Mouse (Mus musculus) kidney, postnatal 10 days (tissue): ENCODE results near the gene Tbc1d9b.

Experiments
- DNase-seq: peaks from one replicate; pipeline ENCODE4 v3.0.0; 2021; ENCODE audit warnings: mixed read lengths

Gene Tbc1d9b

DNA sequence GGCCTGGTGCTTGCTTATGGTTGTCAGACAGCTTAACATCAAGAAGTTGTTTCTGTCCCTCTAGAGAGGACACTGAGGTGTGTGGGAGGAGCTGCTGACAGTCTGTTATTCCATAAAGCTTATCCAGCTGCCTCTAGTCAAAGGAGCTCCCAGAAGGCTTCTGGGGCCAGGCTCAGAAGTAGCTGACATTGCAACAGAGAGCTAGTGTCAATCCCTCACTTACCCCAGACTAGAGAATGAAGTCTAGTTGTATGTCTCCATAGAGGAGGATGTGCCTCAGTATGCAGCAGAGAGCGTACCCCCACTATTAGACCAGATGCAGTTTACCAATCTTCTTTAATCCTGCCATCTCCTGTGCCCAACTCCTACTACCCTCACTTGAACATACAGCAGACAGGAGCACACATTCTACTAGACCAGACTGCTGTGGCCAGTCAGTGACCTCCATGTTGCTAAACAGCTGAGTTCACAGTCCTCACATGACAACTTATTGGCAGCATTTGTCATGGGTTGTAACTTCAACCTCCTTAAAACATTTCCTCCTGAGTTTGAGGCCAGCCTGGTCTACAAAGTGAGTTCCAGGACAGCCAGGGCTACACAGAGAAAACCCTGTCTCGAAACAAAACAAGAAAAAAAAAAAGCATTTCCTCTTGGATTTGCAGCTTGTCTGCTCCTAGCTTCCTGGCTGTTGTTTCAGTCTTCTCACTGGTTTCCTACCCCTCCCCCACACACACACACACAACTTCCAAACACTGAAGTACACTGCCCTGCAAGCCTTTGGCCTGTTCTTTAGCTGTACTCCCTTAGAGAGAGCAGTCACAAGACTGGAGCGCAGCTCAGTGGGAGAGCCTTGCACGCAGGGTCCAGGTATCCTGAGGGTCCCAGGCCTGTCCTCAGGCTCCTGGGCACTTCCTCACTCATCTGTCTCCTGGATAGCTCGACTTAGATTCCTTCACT, 47.6 kb downstream of the Tbc1d9b start:
- DNase-seq, result peak; percentile 27

DNA sequence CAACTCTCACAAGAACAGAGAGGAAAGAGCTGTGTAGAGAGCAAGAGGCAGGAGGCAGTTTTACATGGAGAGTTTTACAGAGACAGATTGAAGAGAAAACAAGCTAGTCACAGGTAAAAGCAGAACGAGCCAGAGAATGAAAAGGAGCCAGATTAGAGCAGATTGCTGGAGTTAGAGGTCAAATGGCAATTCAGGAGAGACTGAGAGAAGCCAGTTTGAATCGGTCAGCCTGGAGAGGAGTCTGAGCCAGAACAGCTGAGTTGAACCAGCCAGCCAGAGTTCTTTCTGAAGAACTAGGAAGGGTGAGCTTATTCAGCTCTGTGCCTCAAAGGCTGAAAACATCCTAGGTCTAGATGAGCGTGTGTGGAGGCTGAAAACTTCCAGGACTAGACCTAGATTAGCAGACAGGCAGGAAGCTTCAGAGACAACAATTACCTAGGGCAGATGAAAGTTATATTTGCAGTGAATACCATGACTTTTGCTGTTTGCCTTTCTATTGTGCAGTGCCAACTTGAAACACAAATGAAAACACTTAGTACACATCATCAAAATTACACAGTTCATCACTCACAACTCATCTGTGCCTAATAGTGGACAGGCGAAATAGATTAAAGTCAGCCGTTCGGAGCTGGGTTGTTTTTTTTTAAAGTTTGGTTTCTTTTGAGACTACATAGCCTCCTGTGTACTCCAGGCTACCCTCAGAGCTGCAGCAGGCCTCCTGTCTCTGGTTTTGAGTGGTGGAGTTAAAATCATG, 49.5 kb downstream of the Tbc1d9b start:
- DNase-seq, result no peak

DNA sequence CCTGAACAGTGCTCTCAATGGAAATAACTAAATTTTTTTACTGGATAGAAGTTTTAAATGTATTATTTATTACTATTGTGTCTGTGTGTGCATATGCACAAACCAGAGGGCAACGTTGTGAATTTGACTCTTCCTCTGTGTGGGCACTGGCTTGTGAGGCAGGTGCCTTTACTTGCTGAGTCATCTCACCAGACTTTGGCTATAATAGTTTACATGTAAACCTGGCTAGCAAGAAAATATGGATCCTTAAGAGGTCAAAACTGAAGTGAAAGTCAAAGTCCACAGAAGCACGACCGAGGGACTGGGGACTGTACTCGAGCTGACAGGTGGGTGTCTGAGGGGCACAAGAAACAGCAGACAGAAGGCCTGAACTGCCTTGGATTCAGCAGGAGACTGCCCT, 51.5 kb downstream of the Tbc1d9b start:
- DNase-seq, result no peak

DNA sequence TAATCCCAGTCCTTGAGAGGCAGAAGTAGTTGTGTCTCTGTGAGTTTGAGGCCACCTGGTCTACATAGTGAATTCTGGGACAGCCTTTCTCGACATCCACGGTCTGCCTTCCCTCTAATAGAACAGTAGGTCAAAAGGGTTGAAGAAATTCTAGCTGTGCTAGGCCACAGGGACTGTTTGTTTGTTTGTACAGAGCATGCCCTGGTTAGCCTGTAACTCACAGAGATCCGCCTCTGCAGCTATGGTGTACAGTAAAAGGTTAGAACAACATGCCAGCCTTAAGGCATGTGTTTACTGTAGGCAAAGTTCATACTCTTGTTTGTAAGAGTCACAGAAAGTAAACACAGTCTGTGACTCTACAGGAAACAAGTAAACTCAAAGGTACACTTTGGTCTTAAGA, 53.6 kb downstream of the Tbc1d9b start:
- DNase-seq, result no peak

DNA sequence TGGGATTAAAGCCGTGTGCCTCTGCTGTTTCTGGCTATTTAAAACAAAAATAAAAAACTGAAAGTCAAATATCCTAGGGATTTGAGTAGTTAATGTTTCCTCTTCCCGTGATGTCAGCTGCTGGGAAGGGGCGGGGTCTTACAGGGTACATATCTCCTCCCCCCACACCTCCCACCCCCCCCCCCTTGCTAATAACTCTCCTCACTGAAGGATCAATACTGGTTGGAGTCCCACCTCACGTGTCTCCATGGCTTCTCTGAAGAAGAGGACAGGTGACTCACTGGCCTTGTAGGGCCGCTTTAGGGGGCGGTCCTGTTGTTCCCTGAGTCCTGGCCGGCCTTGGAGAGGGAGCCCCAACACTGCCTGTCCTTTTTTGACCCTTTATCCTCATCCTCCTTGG, 57.5 kb downstream of the Tbc1d9b start:
- DNase-seq, result no peak

DNA sequence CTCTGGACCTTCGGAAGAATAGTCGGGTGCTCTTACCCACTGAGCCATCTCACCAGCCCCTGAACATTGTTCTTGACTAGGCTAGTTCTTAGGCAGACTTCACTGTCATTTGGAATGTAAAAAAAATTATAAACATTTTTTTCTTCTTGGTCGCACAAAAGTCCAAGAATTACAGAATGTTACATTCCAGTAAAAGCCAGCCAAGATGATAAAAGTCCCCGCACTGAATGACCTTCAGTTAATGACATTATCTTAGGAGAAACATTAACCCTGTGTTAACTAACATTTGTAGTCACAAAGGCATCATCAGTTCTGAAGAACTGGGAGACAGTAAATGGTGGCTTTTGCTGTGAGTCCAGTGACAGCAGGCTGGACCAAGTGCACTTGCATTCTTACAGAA, 59.2 kb downstream of the Tbc1d9b start:
- no peak for DNase-seq

DNA sequence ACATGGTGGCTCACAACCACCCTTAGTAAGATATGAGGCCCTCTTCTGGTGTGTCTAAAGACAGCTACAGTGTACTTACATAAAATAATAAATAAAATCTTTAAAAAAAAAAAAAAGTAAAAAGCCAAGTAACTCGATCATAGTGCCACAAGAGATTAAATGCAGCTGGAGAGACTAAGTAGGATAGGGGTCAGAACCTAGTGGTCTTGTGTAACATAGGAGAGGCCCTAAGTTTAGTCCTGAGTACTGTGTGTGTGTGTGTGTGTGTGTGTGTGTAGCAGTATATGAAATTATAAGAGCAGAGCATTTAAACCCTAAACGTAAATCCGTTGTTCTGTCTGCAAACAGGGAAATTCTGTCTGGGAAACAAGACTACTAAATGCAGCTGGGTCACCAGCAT, 61.1 kb downstream of the Tbc1d9b start:
- DNase-seq, result no peak

DNA sequence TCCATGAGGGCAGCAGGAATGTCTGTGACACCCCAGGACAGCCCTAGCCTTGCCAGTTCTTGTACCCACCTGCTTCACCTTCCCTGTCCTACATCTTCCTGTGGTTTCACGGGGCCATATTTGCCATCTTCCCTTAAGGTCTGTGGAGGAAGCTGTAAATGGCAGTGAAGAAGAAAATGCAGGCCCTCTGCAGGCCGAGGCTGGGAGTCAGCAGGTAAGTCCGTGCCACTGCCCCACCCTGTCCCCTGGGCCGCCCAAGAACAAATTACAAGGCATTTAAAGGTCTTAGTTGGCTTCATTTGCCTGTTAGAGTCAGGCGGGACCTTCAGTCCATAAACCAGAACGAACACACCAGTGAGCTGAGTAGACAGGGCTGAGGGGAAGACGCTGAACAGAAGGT, 62.9 kb downstream of the Tbc1d9b start:
- DNase-seq, result no peak

DNA sequence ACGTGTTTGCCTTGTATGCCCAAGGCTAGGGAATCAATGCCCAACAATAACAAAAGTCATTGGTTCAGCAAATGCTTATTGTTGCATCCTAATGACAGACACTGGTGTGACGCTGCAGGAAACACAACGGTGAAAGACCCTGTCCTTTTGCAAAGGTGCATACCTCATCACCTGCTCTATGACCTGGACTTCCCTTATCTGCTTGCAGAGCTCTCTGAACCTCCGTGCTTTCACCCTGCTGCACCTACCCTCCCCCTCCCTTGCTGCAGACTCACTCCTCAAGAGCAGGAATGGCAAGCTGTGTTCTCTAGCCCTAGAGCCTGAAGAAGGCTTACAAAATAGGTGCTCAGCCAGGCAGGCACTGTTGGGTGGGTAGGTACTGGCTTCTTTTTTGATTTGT, 63.6 kb downstream of the Tbc1d9b start:
- DNase-seq, result no peak

DNA sequence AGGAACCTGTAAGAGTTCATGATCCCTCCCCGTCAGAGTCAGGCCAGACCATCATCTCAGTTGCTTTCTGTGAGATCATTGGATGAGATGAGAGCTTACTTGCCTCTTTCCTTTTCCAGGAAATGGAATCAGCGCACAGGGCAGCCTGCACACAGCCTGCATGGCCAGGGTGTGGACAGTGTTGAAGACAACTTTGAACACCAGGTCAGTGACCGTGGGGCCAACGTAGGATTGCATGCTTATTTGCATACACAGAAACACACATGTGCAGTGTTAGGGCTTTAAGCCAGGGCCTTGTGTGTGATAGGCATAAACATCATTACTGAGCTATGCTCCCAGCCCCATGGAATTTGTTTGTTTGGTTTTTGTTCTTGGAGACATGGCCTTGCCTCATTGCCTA, 66.3 kb downstream of the Tbc1d9b start:
- no peak for DNase-seq

DNA sequence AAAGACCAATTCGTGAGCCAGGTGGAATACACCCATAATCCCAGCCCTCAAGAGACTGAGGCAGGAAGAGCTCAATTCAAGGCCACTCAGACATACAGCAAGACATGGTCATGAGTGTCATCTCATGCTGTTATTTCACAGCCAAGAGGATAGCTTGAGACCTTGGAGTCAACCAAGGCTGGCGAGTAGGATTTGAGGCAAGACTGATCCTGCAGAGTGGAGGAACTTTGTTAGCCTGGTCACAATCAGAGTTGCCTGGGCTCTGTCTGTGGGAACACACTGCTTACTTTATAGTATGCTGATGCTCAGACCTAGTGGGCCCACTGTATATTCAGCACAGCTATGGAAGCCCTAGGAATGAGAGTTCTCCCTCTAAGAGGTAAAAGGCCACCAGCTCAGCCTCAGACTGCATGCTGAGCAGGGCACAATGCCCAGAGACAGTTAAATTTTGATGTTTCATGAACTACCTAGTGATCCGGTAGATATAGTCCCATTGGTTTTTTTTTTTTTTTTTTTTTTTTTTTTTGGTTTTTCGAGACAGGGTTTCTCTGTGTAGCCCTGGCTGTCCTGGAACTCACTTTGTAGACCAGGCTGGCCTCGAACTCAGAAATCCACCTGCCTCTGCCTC, 67.1 kb downstream of the Tbc1d9b start:
- no peak for DNase-seq

DNA sequence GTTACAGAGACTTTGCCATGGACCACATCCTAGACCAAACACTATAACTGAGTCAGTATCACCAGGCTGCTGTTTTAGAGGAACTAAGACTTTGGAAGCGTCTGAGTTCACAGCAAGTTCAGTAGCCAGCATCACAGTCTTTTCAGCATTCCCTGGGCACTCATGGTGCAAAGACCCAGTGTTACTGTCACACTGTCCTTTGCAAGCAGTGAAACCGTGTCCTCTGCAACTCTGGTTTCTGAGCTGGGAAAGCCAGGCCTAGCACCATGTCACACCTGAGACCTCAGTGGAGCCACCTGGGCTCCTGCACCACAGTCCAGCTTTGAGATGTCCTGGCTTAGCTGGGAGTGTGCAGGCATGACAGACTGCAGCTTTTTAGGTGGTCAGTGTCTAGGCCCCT, 67.7 kb downstream of the Tbc1d9b start:
- DNase-seq, result no peak

DNA sequence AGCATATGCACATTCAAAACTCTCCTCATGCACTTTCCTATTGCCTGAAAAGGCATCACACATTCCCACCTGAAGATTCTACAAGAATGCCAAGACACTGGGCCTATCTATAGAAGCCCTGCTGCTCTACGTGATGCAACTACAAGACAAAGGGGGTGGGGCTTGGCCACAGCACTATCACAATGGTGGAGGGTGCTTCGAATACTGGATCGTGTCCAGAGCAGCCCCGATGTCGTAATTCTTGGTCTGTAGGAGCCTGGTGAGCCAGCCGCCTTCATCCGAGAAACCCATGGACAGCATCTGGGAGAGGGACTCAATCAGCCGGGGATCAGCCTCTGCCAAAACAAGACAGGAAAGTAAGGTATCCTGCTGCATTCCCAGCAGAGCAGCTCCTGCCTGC, 69.4 kb downstream of the Tbc1d9b start:
- DNase-seq, result no peak

DNA sequence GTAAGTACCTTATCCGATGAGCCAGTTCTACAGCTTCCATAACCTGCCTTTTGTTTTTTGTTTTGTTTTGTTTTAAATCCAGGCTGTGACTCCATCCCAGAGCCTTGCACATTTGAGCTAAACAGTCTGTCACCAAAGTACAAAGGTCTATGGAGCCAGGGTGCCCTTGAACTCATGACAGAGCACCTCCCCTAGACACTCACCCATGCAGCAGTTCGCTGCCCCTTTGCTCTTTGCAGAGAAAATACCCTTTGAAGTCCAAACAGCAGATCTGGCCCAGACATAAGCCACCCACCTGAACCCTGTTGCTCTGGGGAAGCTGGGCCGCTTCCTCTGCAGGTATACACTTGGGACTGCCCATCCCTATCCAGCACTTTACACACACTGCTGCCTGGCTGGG, 70.4 kb downstream of the Tbc1d9b start:
- no peak for DNase-seq

DNA sequence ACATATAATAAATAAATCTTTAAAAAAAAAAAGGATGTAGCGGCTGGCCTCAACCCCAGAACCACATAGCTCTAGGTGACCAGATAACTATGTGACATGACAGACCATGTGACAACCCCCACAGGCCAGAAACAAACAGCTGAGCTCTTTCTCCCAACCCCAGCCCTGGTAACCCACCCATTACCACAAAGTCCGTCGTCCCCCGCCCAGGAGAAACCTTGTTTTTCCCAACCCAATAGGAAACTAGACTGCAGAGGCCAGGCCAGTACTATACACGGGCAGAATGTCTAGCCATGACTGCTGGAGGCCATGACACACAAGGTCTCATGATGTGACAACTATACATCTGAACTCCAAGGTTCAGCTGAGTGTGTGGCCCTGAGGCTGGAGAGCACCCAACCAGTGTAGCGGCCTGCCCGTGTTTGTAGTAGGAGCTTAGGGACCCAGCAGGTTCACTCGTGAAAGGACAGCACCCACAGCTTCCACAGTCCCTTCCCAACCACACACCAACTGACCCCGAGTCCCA, 72.2 kb downstream of the Tbc1d9b start:
- DNase-seq, result no peak

DNA sequence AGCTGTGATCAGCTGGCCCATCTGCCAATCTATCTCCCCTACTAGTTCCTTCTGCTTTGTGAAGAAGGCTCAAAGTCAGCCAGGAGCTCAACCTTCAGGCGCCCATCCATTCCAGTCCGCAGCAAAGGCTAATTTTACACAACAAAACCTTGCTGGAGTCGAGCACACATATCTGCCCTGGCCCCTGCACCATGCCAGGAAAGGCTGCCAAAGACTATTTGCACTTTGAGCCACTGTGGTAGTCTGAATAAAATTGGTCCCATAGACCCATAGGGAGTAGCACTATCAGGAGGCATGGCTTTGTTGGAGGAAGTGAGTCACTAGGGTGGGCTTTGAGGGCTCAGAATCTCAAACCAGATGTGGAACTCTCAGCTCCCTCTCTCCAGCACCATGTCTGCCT, 74.2 kb downstream of the Tbc1d9b start:
- no peak for DNase-seq

DNA sequence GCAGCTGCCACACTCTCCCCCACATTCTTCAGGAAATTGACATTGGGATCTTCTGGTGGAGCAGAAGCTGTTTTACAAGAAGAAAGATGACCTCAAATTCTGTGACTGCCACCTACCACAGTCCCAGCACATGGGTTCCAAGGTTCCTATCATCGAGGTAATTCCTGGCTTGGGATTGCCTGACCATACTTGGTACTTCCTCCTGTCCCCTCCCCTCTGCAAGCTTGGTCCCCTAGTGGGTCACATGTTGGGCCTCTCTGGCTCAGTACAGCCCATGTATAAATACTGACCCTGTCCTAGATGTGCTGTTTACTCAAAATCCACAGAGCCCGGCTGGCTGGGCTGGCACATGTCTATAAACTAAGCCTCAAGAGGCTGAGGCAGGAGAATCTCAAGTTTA, 74.8 kb downstream of the Tbc1d9b start:
- DNase-seq, result no peak

DNA sequence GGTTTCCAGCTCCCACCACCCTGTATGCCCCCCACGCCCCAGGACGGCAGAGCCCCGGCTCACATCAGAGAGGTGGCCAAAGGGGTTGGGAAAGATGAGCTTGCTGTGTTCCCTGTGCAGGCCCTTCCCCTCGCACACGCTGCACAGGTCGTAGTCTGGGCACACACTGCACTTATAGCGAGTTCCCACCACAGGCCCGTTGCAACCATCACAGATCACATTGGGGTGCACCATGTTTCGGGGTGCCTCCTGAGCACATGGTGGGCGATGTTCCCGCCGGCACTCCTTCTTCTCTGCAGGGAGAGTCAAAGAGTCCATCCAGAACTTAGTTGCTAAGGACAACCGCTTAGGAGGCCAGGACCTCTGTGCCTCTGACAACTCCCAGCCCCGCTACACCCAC, 76.1 kb downstream of the Tbc1d9b start:
- DNase-seq, result no peak

DNA sequence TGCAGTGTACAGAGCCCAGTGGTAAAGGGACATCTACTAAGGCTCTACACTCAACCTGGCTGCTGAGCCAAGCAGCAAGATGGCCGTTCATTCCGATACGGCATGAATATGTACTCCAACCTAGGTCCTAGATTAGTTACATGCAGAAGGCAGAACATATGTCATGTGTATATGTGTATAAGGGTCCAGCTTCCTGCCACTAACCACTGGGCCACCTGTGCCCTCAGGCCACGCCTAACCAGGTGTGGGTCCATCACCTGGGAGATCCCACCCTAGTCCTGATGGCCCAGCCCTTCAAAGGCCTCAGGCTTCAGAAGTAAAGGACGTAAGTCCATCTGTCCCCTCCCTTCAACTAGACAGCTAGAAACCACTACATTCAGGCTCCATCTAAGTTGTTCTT, 76.8 kb downstream of the Tbc1d9b start:
- DNase-seq, result no peak

DNA sequence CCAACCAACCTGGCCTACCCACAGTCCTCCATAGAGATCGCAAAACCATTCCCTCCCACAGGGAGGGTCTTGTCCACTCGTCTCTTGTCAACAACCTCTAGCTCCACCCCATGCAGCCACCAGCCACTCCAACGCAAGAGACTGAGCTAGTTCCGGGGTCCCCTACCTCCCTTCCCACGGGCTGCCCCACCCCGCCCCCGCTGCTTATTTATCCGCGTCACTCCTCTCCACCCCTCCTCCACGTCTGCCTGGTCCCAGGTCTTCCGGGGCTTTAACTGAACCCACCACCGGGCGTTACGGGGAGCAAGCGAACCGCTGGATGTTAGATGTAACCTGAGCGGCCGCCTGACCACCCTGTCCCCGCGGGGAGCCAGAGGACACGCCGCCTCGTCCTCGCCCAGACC, 78.9 kb downstream of the Tbc1d9b start:
- DNase-seq, result peak; percentile 96

DNA sequence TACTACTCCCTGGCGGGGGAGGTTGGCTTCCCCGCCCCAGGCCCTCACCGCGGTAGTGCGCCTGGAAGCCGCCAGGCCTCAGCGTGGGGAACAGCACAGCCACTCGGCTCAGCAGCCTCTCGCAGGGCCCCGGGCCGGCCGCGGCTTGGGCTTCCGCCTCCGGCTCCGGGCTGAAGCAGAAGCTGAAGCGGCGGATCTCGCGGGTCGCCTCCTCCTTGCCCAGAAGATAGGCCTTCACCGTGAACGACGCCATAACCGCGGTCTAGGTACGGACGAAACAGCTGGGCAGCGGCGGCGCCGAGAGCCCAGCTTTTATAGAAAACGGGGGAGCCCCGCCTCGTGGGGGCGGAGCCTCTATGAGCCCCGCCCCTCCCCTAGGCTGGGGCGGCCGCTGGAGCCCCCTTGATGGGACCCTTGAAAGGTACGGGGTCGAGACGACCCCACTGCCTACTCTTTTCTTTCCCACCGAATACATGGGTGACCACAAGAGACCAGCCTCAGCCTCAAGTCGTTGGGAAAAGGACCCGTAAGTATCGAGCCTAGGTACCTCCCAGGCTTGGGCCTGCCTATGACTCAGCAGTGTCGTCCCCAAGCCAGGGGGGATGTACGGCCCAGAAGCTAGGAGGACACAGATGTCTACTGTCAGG, 79.4 kb downstream of the Tbc1d9b start, which contains the start of the genes Sqstm1 and Mgat4b:
Gene Sqstm1 (minus strand): TSS at position 323 of the 647 bp plus-strand sequence.
Gene Mgat4b (plus strand): TSS at position 386 of the 647 bp plus-strand sequence.
- DNase-seq, result peak; percentile 90

DNA sequence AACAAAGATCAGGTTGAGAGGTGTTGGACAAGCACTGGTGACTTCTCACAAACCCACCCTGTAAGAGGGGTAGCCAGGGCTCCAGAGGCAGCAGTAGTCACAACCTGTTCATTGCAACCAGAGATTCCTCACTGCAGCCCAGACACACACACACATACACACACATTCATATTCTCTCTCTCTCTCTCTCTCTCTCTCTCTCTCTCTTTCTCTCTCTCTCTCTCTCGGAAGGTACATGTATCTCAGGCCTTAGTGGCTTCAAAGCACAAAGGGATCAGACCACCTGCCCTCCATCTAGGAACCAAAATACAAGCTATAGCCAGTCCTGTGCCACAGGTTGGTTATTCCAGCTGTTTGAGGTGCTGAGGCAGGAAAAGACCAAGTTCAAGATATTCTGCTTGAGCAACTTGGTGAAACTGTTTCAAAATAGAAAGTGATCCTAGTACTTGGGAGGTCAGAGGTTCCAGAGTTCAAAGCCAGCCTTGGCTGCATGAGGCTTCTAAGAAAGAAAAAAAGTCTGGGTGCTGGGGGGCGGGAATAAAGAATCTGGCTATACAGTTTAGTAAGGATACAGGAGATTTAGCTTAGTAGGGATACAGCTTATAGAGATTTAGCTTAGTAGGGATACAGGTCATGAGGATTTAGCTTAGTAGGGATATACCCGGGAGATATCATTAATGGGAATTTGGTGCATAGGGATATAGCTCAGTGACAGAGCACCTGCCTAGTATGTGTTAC, 80.3 kb downstream of the Tbc1d9b start:
- DNase-seq, result no peak
